Mouse (Mus musculus): ENCODE data around the gene Ndufa11.
A peak's percentile ranks its signal among the peaks of the same experiment; 100 is the strongest.

The Ndufa11 gene

DNA sequence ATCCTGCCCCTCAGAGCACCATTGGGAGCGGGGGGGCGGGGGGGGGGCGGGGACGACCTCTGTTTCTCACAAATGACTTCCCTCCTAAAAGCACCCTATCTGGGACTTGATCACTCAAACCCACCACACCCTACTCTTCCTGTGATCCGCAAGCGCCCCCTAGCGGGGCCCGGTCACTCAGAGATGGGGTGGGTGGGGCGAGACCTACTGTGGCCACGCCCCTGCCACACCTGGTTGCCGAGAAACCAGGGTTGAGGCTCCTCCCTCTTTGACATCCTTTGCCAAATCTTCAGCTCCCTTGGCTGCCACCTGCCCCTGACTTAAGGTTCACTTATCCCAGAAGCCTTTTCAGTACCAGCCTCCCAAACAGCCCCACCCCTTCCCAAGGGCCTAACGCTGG is 40.6 kb downstream of the Ndufa11 start:
- DNase-seq (ENCODE audit: low read depth, low spot score), result peak; percentile 63

DNA sequence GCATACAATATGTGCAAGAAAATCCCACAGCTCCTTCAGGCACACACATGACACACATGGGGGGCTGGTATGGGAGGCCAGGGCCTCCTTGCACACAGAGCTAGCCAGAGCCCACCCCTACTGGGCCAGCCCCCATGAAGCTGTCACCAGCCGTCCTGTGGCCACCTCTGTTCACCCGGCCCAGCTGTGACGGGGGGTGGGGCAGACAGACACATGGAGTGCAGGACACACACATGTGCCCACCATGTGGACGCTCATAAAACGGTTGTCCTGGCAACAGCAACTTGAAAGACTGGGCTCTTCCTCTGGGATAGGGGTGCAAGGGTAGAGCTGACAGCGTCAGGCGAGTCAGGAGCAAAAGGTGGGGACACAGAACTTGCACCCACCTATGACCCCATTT is 41.7 kb downstream of the Ndufa11 start:
- no peak for DNase-seq (ENCODE audit: low read depth, low spot score)

DNA sequence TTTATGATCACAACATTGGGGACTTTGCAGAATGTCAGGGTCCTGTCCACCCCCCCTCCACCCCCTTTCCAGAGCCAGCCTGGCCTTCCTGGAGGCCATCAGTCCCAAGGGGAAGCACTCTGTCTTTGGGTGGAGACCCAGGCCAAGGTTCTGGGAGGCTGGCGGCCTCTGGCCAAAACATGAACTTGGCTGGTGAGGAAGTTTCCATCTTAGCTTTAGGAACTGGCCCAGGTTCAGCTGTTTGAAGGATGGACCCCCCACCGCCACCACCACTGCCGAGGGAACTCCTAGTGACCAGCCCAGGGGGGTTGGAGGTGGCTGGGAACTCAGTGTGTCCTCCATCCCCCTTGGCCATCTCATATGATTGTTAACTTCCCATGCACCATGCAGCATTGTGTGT is 43.5 kb downstream of the Ndufa11 start:
- DNase-seq (ENCODE audit: low read depth, low spot score), result no peak

DNA sequence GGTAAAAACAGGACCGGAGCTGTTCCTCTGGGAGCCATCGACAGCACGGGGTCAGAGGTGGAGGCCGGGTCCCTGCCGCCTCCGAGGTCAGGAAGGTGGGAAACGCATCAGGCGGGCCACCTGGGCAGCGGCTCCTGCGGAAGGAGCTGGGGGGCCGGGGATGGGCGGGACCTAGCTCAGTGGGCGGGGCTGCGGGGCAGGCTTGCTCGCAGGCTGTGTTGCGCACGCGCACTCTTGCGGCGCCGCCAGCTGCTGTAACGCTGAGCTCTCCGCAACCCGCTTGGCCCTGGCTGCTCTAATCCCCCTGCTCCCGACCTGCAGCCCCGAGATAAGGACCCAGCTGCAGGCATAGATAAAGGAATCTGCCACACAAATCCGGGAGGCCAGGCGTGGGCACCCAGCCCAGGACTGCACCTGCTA is 44.4 kb downstream of the Ndufa11 start:
- peak; percentile 93 for DNase-seq (ENCODE audit: low read depth, low spot score)

DNA sequence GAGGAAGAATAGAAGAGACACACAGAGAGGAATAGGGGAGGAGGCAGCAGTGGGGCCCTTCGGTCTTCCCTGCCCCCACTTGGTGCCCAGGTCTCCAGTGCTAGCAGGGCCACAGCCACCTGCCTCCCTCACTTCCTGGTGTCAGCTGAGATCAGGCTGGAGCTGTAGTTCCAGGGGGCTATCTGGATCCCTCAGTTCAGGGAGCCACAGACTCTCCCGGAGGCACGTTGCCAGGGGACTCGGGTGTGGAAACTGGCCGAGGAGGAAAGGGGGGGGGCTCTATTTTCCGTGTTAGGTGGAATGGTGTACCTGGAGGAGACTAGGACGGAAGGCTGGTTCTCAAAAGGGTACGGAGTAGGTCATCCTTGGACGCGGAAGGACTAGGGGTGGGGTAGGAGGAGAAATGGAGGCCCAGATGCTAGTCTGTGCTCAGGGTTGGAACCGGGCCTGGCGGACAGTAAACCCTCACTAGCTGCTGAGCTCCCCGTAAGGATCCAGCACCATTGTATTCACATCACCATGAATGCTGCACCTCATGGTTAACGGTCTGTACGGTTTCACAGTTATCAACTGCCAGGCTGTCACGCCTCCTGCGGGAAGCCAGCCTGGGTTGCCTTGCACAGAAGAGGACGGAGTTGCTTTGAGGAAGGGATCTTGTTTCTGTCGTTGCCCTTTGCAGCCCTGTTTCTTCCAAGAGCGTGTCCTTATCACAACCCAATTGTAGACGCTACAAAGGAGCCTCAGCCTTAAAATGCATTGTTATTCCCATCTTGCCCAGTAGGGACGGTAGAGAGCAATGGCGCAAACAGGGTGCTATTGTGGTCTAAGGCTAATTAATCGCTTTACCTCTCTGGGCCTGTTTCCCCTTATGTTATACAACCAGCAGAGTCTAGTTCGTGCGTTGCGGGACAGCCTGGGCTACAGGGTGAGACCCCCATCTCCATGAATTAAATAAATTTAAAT is 45.5 kb downstream of the Ndufa11 start:
- peak; percentile 79 for DNase-seq (ENCODE audit: low read depth, low spot score)

DNA sequence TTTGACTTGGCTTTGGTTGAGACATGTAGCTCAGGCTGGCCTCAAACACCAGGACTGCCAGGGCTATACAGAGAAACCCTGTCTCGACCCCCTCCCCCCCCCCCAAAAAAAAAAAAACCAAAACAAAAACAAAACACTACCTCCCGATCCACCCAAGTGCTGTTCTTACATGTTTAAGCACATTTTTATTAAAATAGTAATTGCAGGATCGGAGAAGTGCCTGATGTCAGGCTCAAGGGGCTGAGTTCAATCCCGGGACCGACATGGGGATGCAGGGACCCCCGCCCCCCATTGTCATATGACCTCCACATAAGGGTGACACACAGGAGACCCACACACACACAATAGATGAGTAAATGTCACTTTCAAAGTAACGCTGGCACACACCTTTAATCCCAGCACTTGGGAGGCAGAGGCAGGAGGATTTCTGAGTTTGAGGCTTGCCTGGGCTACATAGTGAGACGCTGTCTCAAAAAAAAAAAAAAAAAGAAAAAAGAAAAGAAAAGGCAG is 46.2 kb downstream of the Ndufa11 start:
- DNase-seq (ENCODE audit: low read depth, low spot score), result no peak

DNA sequence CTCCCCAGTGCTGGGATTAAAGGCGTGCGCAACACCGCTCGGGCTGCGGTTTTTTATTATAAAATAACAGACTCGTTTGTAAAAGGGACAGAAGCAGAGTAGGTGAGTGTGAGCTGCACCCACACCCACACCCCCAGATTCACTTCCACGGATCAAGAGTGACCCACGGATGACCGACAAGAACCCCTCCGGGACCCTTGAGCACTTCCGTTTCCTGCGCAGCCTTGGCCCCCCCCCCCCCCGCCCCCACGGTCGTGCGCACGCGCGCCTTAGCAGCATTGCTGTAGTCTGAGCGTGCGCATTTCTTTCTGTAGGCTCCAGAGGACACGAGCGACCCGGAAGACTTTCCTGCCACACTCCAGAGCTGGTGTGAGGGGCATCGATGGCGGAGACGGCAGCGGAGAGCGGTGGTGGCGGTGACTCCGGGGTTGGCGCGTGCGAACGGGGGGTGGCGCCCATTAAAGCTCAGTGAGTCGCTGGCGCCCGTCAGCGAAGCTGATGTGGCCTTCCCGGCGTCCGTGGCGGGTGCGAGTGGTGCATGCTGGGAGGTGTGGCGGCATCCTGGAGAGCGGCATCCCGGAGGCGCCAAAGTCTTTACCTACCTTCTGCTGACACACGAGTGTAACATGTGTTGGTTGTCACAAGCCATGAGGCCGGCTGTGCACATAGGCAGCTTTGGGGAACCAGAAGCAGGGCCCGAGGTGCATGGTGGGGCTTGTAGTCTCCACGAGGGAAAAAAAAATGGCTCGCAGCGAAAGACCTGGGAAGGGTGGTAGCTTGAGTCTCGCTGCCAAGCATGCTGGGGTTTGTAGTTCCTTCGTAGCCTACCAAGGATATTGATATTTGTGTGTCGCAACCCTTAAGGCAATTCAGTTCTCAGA is 47.1 kb downstream of the Ndufa11 start, which contains the start of gene Dus3l:
Gene Dus3l, plus strand, starts transcription at position 284 of the 881 bp plus-strand sequence.
- peak; percentile 98 for DNase-seq (ENCODE audit: low read depth, low spot score)

DNA sequence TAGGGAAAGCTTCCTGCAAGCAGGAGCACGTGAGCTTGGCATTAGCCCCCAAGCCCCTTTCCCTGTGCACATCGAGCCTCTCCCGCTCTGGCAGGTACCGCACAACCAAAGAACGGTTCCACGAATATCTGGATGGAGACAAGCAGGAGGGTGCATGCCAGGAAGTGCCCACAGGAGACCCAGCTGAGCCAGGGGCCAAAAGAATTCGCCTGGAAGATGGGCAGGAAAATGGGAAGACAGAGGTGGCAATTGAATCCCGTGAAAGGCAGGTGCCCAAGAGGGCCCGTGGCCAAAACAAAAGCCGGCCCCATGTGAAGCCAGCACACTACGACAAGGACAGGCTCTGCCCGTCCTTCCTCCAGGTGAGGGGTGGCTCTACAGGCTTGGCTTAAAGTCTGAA is 47.9 kb downstream of the Ndufa11 start:
- no peak for DNase-seq (ENCODE audit: low read depth, low spot score)

DNA sequence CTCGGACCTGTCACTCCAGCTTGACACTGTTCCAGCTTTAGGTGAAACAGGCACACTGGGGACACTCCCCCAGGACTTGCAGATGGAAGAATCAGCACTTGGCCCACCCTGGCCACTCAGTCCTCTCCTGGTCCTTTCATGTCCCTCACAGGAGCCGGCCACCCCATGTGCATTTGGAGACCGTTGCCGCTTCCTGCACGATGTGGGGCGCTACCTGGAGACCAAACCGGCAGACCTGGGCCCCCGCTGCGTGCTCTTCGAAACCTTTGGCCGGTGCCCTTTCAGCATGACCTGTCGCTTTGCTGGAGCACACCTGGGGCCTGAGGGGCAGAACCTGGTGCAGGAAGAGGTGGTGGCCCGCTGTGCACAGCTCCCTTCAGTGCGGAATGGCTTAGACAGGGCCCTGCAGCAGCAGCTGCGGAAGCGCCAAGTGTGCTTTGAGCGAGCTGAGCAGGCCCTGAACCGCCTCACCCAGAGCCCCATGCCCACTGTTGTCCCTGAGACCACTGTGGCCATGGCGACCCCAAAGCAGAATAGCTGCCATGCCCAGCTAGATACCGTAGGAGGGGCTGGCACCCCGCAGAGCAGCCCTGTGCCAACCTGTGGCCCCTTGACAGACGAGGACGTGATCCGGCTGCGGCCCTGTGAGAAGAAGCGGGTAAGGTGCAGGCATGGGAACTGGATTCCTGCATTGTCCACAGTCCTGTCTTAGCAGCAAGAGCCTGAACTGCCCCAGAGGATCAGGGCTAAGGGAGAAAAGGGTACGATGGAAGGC is 49.3 kb downstream of the Ndufa11 start:
- no peak for DNase-seq (ENCODE audit: low read depth, low spot score)

DNA sequence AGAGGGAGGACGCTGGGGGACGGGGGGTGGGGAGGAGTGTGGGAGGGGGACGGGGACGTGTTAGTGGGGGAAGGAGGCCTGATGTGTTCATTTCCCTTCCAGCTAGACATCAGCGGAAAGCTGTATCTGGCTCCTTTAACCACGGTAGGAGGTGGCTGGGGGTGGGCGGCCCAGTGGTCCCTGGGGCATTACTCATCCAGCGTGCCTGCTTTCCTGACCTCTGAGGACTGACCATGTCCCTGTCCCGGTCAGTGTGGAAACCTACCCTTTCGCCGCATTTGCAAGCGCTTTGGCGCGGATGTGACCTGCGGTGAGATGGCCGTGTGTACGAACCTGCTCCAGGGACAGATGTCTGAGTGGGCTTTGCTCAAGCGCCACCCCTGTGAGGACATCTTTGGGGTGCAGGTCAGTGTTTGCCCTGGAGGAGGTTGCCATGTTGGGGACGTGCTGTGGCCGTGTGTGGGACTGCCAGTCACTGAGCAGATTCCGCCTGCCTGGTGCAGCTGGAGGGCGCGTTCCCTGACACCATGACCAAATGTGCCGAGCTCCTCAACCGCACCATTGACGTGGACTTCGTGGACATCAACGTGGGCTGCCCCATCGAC is 50.1 kb downstream of the Ndufa11 start:
- DNase-seq (ENCODE audit: low read depth, low spot score), result no peak

DNA sequence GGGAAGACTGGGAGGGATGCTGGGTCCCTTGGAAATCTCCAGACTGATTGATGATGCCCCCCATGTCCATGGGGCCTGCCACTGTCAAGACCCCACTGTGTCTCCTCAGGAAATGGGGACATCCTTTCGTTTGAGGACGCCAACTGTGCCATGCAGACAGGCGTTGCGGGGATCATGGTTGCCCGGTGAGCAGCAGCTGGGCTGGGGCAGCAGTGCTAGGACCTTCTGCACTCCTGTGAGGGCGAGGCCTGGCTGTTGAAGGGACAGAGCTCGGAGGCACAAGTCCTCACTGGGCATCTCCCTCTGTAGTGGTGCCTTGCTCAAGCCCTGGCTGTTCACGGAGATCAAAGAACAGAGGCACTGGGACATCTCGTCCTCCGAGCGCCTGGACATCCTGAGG is 51.4 kb downstream of the Ndufa11 start:
- no peak for DNase-seq (ENCODE audit: low read depth, low spot score)

DNA sequence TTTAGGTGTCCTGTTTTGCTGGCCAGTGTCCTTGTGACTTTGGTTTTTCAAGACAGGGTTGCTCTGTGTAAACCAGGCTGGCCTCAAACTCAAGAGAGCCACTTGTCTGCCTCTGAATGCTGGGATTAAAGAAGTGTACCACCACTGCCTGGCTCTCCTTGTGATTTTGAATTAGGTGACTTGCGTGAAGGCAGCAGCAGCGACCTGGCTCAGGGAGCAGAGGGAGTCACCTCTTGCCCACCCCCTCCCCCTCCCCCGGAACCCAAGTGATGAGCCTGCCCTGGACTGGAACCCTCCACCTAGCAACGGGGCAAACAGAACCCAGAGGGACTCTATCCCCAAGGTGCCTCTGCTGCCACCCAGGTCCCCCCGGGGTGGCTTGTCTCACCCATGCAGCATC is 52.4 kb downstream of the Ndufa11 start, which contains the start of gene Prr22:
Gene Prr22, plus strand, starts transcription at position 301 of the 400 bp plus-strand sequence.
- no peak for DNase-seq (ENCODE audit: low read depth, low spot score)
